Mouse (Mus musculus) forebrain, postnatal 0 days (tissue): ENCODE measurements around the gene Slc43a1. TPM values are rescaled to one million over a fixed set of nuclear protein-coding genes. Genes with fewer than 3 reads are reported as not detected.

Experiments
- ATAC-seq: fragments of 200-750 bp; cut with Nextera tagmentation; 2 replicates; pipeline ENCODE4 v1.8.0; 2017; ENCODE audit warnings: mild to moderate bottlenecking, moderate library complexity
- DNase-seq: peaks from one replicate; pipeline ENCODE4 v3.0.0-alpha.2; 2015
- H3K27ac ChIP-seq: fragments of 300-500 bp; sonication (generic); 2 replicates; pipeline ENCODE4 v1.5.1; 2014; ENCODE audit warnings: low read depth, mild to moderate bottlenecking, antibody characterized with exemption, low read length, moderate library complexity, mixed read lengths
- H3K27me3 ChIP-seq: fragments of 300-500 bp; sonication (generic); 2 replicates; pipeline ENCODE4 v1.6.1; 2014; ENCODE audit warnings: mild to moderate bottlenecking, low read length, mixed read lengths; ENCODE audit not compliant: insufficient read depth
- H3K36me3 ChIP-seq: fragments of 300-500 bp; sonication (generic); 2 replicates; pipeline ENCODE4 v1.6.1; 2014; ENCODE audit warnings: mild to moderate bottlenecking, moderate library complexity; ENCODE audit not compliant: insufficient read depth
- H3K4me1 ChIP-seq: fragments of 300-500 bp; sonication (generic); 2 replicates; pipeline ENCODE4 v1.6.1; 2014; ENCODE audit warnings: antibody characterized with exemption; ENCODE audit not compliant: insufficient read depth
- H3K4me2 ChIP-seq: fragments of 300-500 bp; sonication (generic); 2 replicates; pipeline ENCODE4 v1.6.1; 2014; ENCODE audit warnings: low read depth, mild to moderate bottlenecking, moderate library complexity
- H3K4me3 ChIP-seq: fragments of 300-500 bp; sonication (generic); 2 replicates; pipeline ENCODE4 v1.5.1; 2014; ENCODE audit warnings: low read depth, low read length, mixed read lengths
- H3K9ac ChIP-seq: fragments of 300-500 bp; sonication (generic); 2 replicates; pipeline ENCODE4 v1.6.1; 2014; ENCODE audit warnings: mild to moderate bottlenecking
- H3K9me3 ChIP-seq: fragments of 300-500 bp; sonication (generic); 2 replicates; pipeline ENCODE4 v1.6.1; 2016; ENCODE audit warnings: low read length
- CTCF ChIP-seq: sonication (generic); IDR thresholded peaks from 2 replicates; pipeline ENCODE4 v1.5.1; 2016; ENCODE audit warnings: antibody characterized with exemption, control low read depth, low read depth
- WGBS: fragments of 180-500 bp; shearing (Covaris S2); extraction: QIAGEN DNeasy Blood & Tissue Kit; methylation state at CpG from one replicate; pipeline ENCODE4 v1.1.7; 2014; 5-methylcytosine and 5-hydroxymethylcytosine counted together
- polyA plus RNA-seq: library from polyadenylated mRNA; unstranded; fragments of >200 nt; fragmentation: Nextera tagmentation; extraction: Ambion mirVana; gene quantifications from 2 replicates; pipeline ENCODE4 v1.2.1, GENCODE M21; 2015
- total RNA-seq: library from RNA; depleted of rRNA; stranded (reverse); fragments of >200 nt; gene quantifications from 2 replicates; pipeline ENCODE4 v1.2.3, GENCODE M21; 2014

The Slc43a1 gene
- total and polyA plus RNA-seq, 2 experiments from 2014 or later: 0.94 to 3.0 TPM

GRCm38 (mm10) chr2:84810886-84811577 lies 27.6 kb upstream of the Slc43a1 start:
- H3K4me3 ChIP-seq: peak overlapping the region; percentile 15; the same call in 1 of the 2 replicates
- no peaks in the 10 kb centered on the region for H3K36me3 ChIP-seq
- H3K9me3 ChIP-seq: no peaks in the 10 kb centered on the region
- 0 out of 2 replicates have a peak overlapping the region, but pooled peaks have one; percentile 1 for H3K9ac ChIP-seq
- no peaks in the 10 kb centered on the region for H3K4me1 ChIP-seq
- peak overlapping the region; percentile 43 for H3K4me2 ChIP-seq
- no peaks in the 10 kb centered on the region for H3K27me3 ChIP-seq
- WGBS: 32% methylated on average over 26 of the region's 26 CpGs
- H3K27ac ChIP-seq: no peak overlapping the region
- ATAC-seq: peak; percentile 91
- peak; percentile 76 for TF ChIP-seq CTCF
- peak; percentile 87 for DNase-seq

GRCm38 (mm10) chr2:84811880-84812279 lies 26.8 kb upstream of the Slc43a1 start:
- no peaks in the 10 kb centered on the region for H3K9me3 ChIP-seq
- DNase-seq (no peak), ATAC-seq (no peak)
- no peak for TF ChIP-seq CTCF
- no peaks in the 10 kb centered on the region for H3K4me1 ChIP-seq
- no peaks in the 10 kb centered on the region for H3K27me3 ChIP-seq
- H3K9ac ChIP-seq: no peak overlapping the region
- H3K4me2 ChIP-seq: no peak overlapping the region
- WGBS: 87% methylated on average over 7 of the region's 7 CpGs
- H3K36me3 ChIP-seq: no peaks in the 10 kb centered on the region
- no peak overlapping the region for H3K27ac ChIP-seq
- H3K4me3 ChIP-seq: no peak overlapping the region

GRCm38 (mm10) chr2:84812676-84813075 lies 26.0 kb upstream of the Slc43a1 start:
- H3K4me2 ChIP-seq: no peak overlapping the region
- no peak overlapping the region for H3K27ac ChIP-seq
- H3K27me3 ChIP-seq: no peaks in the 10 kb centered on the region
- H3K36me3 ChIP-seq: no peaks in the 10 kb centered on the region
- WGBS: 79% methylated on average over 6 of the region's 6 CpGs
- H3K4me1 ChIP-seq: no peaks in the 10 kb centered on the region
- DNase-seq (no peak), ATAC-seq (no peak)
- no peaks in the 10 kb centered on the region for H3K9me3 ChIP-seq
- TF ChIP-seq CTCF: no peak
- no peak overlapping the region for H3K4me3 ChIP-seq
- no peak overlapping the region for H3K9ac ChIP-seq

DNA sequence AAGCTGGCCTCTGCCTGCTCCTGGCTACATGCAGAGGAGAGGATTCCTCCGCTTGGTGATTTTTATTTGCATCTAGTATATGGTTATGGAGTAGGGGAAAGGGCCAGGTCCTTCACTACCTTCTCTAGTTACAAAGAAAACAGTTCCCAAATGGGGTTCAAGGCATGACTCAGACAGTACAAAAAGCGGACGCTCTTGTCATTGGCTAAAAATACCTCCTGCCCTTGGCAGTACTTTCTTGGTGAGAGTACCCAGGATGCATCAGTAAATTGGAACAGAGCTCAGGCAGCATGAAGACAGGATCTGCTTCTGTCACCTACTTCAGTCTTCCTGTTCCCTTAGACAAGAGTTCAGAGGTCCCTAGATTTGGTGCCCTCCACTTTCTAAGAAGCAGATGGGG lies 18.8 kb upstream of the Slc43a1 start:
- Histone ChIP-seq H3K4me3 (no peak overlapping the region), H3K9me3 (no peaks in the 10 kb centered on the region), H3K4me1 (no peaks in the 10 kb centered on the region), H3K4me2 (no peak overlapping the region), H3K27me3 (0 out of 2 replicates have a peak, but pooled peaks cover 4% of the 10 kb centered on the region), H3K27ac (no peak overlapping the region), H3K9ac (no peak overlapping the region), H3K36me3 (no peaks in the 10 kb centered on the region)
- ATAC-seq (no peak), DNase-seq (no peak)
- 65% methylated on average over 3 of the region's 3 CpGs for WGBS
- no peak for TF ChIP-seq CTCF

DNA sequence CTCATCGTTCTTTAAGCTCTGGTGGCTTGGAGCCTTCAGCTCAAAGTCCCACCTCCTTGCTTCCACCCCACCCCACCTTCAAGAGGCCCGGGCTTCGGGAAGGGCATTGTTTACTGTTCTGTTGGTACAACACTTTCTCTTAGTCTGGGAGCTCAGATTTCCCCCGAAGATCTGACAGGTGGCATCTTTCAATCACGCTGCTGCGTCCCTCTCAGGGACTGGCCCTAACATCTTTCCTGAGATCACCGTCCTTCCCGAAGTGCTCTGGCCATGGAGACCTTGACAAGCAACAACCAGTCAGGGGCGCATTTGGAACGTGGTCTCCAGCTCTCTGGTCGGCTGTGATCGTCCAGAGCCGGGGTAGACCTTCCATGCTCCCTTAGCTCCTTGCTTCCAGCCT lies 16.1 kb upstream of the Slc43a1 start, which contains the start of gene Smtnl1:
TSS of gene Smtnl1 (minus strand) at position 101 of the 400 bp plus-strand sequence.
- no peak within 1 kb of the TSS for H3K27ac ChIP-seq
- H3K4me1 ChIP-seq: peaks cover 5% of the 10 kb centered on the region; the same call in 1 of the 2 replicates
- 0 out of 2 replicates have a peak, but pooled peaks cover 4% of the 10 kb centered on the region for H3K27me3 ChIP-seq
- no peak within 1 kb of the TSS for H3K4me3 ChIP-seq
- H3K4me2 ChIP-seq: no peak within 1 kb of the TSS
- ATAC-seq (no peak), DNase-seq (no peak)
- whole genome bisulfite sequencing: 67% methylated on average over 13 of the region's 13 CpGs
- H3K9ac ChIP-seq: no peak within 1 kb of the TSS
- no peak for TF ChIP-seq CTCF
- no peaks in the 10 kb centered on the region for H3K36me3 ChIP-seq
- no peaks in the 10 kb centered on the region for H3K9me3 ChIP-seq

DNA sequence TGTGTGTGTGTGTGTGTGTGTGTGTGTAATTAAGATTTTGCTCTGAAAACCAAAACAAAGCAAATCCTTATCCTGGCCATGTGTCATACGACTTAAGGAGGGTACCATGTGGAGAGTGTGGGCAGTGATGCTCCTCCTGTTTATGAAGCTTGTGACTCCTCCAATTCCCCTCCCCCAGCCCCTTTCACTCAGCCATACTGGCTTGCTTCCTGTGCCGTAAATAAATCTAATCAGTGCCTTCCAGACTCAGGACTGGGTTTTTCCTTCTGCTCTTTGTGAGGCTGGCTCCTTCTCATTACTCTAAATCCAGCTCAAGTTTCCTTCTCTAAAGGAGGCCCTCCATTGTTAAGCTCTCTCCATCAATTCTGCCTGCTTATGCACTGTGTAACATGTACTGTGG lies 15.4 kb upstream of the Slc43a1 start:
- Histone ChIP-seq H3K4me1 (peaks cover 11% of the 10 kb centered on the region; the same call in 1 of the 2 replicates), H3K36me3 (no peaks in the 10 kb centered on the region), H3K4me3 (no peak overlapping the region), H3K4me2 (no peak overlapping the region), H3K9ac (no peak overlapping the region), H3K27me3 (0 out of 2 replicates have a peak, but pooled peaks cover 4% of the 10 kb centered on the region), H3K9me3 (no peaks in the 10 kb centered on the region), H3K27ac (no peak overlapping the region)
- WGBS: 42% methylated on average over 2 of the region's 2 CpGs
- DNase-seq (no peak), ATAC-seq (no peak)
- TF ChIP-seq CTCF: no peak
